Mouse (Mus musculus): ENCODE data around the gene Kdm6a. TPM values are rescaled to one million over a fixed set of nuclear protein-coding genes. Genes with fewer than 3 reads are reported as not detected.

Kdm6a gene
- polyA plus RNA-seq (2015; fragmentation: Nextera tagmentation; extraction: Ambion mirVana), result 19.0 and 19.6 TPM in 2 replicates

DNA sequence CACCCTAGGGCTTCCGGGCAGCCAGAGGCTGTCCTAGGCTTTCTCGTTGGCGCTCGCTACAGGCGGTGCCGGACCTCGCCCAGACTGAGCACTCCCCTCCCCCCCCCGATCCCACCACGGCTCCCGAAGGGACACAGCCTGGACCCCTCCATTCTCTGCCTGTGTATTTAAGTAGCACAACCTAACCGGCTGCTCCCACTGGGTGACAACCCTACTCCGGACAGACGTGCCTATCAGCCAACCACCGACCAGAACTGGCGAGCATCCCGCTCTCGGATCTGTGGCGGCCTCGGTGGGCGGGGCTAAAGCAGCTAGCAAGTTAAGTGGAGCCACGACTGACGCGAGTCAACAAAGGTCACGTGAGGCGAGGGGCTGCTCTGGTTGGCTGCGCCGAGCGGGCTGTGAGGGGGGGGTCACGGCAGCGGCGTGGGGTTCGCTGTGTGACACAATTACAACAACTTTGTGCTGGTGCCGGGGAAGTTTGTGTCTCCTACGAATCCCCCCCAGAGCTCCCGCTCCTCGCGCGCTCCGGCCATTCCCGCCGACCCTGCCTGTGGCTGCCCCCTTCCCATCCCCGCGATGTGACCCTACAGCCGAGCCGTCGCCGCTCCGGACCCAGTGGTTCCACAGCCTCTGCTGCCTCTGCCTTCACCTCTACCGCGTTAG lies at the start of gene Kdm6a:
TSS of gene Kdm6a (plus strand) at position 384 of the 666 bp plus-strand sequence.

DNA sequence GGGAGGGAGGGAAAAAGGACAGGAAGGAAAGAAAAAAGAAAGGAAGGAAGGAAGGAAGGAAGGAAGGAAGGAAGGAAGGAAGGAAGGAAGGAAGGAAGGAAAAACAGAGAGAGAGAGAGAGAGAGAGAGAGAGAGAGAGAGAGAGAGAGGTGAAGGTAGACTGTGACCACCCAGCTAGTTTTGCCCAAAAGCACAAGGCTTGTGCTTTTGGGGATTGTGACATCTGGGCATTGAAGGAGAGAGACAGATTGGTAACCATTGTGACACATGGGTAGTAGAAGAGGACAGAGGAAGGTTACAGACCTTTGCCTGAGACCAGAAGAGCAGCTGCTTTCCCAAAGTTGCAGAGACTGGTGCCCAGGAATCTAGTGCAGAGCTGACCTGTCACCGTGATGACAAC lies 16.8 kb upstream of the Kdm6a start, which contains the start of gene Dusp21:
TSS of gene Dusp21 (plus strand) at position 301 of the 400 bp plus-strand sequence.

Other genes with a start within 250 kb of the Kdm6a start
- gene Dusp21, start 16.7 kb upstream of the Kdm6a start, polyA plus RNA-seq (2015; fragmentation: Nextera tagmentation; extraction: Ambion mirVana), result not detected in 2 replicates

Measured in spleen, postnatal 0 days (tissue).